Mouse (Mus musculus) layer of hippocampus, postnatal 14 days (tissue): ENCODE results near the gene Rabep2. TPM values are rescaled to one million over a fixed set of nuclear protein-coding genes. Genes with fewer than 3 reads are reported as not detected.

Experiments used
- DNase-seq, 2 experiments: peaks; one replicate each; pipeline ENCODE4 v3.0.0; 2021 to 2022; ENCODE audit warnings: low spot score in 2 of 2, mixed read lengths in 1 of 2
- total RNA-seq, 2 experiments: library from RNA; stranded (reverse); gene quantifications; 2 replicates each; pipeline ENCODE4 v1.2.3; 2021

Gene Rabep2
- total RNA-seq, 2 experiments from 2014 or later, result 8.9 to 11.5 TPM

DNA sequence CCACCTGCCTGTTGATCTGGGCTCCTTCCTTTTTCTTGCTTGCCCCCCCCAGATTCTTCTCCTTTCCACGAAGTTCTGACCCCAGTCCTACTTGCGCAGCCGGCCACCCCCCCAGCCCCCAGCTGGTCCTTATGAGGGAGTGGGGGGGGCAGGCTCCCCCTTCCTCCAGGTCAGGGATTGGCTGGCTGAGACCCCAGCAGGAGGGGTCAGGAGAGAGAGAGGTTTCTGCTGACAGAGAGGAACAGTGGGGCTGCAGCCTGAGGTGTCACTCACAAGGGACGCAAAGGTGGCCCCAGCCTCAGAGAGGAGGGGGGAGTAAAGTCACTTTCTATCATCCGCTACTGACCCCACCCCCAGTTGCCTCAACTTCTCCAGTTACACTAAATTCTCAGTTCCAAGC, 34.4 kb downstream of the Rabep2 start, which contains the start of gene Atp2a1:
TSS of gene Atp2a1 (minus strand) at position 105 of the 400 bp plus-strand sequence.
- DNase-seq, result no peak

DNA sequence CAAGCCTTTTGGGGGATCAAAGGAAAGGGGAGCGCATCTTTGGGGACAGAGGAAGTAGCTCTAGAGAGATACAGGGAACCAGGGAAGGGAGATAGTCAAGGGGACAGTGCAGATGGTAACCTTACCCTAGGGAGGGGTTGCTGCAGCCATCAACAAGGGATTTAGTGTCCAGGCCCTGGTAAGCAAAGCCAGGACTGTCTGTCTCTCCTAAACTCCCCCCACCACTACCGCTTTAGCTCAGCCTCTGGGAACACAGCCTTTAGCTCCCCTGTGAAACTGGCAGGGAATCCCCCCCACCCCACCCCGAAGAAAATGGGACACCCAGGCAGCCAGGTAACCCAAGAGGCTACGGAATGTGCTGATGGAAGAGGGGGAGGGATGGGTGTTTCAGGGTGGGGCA, 35.0 kb downstream of the Rabep2 start:
- DNase-seq, result no peak

DNA sequence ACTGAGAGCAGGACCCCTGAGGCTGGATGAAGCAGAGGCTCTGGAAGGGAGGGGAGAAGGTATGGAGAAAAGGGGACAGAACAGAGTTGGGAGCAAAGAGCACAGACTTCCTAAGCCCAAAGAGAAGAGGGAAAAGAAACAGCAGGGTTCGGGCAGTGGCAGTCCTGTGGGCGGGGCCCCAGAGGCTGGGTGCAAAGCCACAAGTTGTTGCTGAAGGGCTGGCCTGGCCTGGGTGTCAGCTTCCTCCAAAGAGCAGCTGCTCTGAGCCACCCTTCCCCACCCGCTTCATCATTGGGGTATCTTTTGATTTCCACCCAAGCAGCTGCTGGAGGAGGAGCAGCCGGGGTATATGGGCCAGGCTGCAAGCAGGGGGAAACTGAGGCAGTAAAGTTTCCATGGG, 35.6 kb downstream of the Rabep2 start:
- no peak for DNase-seq

DNA sequence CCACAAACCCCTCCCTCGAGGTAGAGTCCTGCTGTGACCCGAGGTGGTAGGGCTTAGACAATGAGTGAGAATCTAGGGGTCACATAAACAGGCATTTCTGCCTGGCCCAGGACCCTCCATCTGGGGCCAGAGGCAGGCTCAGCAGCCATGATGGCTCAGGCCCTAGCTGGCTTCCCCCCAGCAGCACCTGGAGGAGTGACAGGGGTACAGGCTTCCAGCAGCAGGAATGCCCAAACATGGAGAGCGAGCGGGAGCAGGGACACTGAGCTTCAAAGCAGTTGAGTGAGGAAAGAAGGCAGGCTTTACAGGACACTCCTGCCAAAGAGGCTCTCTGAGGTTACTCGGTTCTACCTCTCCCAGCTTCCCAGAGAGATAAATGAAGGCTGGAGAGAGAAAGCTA, 36.3 kb downstream of the Rabep2 start:
- no peak for DNase-seq

DNA sequence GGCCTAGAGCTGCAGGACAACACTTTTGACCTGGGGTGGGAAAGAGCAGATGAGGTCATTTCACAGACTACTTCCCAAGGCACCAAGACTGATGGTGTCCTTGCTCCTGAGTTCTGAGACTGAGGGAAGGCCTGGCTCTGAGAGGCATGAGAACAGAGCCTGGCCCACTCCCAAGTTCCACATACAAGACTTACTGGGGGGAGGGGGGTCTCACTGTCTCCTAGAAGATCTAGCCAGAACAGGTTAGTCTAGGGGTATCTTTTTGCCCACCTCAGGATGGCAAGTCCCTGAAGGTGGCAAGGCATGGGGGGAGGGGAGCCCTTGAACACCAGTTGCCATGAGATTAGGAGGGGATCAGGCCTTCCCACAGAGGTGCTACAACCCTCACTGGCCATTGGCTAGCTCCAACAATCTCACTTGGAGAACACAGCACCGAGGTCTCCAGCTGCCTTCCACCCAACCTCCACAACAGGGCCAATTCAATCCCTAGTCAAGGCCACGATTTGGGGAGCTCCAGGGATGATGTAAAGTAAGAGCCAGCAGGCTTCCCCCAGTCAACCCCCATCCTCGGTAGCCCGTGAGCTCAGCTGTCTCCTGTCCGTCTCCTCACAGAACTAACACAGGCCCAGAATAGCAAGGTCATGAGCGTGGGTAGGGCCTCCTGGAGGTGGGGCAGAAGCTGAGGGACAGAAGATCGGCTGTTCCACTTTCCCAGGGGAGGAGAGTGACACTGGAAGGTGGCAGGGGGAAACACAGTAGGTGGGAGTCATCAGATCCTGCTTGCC, 36.9 kb downstream of the Rabep2 start:
- DNase-seq, result no peak

DNA sequence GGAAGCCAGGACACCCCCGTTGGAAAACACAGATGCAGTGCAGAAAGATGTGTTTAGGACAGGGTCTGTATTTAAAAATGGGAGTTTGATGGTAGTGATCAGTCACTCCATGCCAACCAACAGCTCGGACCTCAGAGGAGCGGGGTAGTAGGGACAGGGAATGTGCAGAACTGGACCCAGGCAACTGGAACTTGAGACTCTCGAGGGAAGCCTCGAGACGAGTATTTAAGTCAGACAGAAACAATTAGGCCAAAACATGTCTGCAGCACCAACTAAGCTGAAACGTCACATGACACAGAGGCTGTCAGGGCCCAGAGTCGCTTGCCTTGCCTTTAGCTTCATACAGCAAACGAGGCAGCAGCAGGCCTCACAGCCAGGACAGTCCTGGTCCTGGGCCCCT, 37.6 kb downstream of the Rabep2 start:
- DNase-seq, result no peak

DNA sequence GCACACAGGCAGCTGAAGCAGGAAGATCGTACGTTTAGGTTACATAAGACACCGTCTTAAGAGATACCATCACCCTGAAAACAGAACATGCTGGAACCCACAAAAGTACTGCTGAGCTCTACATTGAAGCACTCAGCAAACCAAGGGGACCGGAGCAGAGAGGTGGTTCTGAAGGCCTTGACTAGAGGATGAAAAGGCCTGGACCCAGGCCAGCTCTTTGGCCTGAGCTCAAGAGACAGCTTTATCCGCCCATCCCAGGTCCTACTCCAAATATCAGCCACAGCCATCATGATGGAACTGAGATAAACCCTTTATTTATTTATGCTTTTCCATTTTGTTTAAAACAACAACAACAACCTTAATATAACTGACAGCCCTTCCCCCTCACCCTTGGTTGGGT, 38.1 kb downstream of the Rabep2 start:
- no peak for DNase-seq

DNA sequence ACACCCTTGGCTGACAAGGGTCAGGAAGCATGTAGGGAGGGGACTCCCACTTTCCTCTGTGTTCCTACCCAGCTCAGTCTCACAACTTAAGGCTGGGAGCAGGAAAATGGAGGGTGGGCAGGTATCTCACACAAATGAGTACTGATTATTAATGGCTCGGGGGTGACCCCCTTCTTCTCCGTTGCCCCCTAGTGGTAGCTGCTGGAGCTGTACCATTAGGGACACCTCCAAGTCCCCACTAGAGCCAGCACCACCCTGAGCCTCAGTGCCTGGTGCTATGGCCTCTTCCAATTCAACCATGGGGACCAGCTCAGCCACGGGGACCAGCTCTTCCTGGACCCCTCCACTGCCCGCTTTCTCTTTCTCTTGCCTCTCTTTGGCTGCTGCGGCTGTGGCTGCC, 38.7 kb downstream of the Rabep2 start:
- DNase-seq, result no peak

DNA sequence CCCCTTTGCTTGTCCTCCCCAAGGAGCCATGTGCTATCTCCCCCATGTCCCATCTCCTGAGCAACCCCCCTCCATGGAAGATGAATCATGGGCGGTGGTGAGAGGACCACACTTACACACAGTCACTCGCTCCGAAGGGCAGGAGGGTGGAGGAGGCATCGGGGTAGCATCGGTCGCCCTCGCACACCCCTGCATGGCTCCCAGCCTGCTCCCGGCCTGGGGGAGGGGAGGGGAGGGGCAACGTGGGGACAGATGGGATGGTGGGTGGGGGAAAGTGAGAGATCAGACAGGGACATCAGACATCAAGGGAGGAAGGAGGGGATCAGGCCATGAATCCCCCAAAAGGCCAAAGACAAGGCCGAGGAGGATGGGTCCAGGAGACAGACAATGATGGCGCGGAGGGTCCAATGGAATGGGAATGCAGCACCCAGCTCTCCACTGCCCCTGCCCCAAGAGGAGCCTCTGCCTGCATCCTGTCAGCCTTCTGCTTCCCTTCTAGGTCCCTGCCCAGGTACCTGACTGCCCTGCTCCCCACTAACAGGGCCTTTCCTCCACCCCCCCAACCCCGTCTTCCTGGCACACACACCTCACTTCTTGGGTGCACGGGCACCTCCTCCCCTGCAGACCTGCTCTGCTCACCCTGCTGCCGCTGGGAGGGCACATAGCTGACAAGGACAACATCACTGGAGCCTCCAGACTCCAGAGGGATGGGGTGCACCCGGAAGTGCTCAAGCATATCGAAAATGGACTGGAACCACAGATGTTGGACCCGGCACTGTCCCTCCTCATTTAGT, 39.5 kb downstream of the Rabep2 start:
- DNase-seq, result no peak

DNA sequence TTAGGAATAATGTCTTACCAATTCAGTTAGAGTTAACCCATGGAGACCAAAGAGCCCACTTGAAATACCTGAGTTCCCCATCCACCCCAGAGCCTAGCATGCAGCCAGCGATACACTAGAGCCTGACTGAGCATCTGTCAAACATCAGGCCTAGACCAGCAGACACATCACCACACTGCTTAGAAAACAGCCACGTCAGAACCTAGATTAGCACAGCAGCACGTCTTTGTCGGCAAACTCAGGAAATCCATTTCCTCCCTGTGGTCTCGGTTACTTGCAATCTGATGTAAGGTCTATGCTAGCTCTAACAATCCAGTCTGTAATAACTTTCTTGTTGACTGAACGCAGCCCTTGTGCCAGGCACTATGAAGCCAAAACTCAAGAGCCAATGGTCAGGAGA, 41.5 kb downstream of the Rabep2 start:
- no peak for DNase-seq

DNA sequence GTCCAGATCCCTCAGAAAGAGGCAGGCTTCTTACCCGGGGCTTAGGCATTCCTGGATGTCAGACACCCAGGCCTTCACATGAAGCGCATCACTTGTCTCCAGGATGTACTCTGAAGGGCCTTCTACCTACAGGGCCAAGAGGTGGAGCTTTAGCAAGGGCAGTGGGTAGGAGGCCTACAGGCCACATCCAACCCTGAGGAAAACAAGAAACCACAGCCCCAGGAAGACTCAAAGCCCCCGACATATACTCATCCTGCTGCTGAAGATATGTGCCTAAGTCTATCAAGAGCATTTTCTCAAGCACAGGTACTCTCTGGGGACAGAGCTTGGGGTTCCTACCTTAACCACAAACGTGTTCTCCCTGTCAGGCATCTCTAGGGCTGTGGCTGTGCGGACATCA, 42.8 kb downstream of the Rabep2 start:
- DNase-seq, result no peak

DNA sequence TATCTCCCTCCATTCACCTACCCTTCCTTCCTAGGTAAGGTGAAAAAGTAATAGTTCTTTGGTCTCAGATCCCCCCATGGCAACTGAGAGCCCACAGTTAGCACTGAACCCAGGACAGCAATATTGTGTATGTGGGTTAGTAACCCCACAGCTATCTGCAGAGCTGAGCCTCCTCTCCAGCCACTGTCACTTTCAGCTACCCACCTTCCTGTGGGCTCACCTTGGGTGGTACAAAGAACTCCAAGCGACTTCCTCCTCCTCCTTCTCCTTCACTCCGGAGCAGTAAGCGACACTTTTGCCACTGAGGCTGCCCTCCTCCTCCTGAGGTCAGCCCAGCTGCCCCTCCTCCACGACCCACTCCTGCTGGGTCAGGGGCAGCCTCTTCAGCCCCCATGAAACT, 43.3 kb downstream of the Rabep2 start:
- DNase-seq, result no peak

DNA sequence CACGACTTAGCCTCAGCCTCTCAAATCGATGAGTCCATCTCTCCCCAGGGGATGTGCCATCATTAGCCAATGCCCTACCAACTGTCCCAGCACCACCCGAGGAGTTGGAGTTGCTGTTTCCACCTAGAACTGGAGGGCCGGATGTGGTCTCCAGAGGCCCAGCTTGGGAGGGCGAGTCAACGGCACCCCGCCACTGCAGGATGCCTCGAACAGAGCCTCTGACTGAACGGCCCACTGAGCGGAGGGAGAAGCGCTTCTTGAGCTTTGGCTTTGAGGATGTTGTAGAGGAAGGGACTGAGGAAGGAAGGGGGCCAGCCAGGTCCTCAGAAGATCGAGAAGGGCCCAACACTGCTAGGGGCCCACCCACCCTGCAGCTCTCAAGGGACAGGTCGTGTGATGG, 43.7 kb downstream of the Rabep2 start:
- no peak for DNase-seq

DNA sequence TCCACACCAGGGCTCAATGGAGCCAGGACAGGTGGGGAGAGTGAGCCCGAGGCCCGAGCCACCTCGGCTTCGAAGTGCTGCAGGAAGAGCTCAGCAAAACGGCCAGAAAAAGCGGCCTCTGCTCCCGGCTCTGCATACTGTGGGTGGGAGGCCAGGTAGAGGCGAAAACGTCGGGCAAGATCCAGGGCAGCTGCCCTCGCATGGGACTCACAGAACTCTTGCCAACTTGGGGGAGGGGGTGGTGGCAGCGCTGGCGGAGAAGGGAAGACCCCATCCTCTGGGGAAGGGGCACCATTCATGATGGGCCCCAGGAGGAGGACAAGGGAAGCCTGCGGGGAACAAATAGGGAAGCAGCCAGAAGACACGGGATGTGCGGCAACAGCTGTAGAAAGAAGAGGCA, 44.2 kb downstream of the Rabep2 start:
- DNase-seq, result no peak

DNA sequence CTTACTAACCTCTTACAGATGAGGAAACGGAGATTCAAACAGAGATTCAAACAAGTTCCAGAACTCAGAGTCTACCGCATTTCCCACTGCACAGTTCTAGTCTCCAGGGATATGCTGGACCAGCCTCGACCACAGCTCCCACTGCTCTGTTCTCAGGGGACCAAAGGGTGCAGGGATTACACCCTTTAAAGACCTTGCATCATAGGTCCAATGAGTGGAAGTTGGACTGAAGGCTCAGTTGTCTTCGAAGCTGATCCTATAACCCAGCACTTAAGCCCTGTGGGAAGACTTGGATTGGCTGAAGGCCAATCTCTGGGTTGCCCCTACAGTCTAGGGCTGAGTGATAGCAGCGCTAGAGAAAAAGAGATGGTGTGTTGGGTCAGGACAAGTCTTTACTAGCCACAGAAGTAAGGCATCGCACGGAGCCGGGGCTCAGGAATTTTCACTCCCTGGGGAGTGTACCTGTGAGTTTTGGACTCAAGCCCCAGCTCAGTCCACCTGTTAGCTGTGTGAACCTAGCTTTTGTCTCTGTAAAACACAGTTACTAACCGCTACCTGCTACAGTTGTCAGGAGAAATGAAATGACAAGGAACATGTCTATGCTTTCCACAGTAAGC, 45.0 kb downstream of the Rabep2 start:
- DNase-seq, result no peak

DNA sequence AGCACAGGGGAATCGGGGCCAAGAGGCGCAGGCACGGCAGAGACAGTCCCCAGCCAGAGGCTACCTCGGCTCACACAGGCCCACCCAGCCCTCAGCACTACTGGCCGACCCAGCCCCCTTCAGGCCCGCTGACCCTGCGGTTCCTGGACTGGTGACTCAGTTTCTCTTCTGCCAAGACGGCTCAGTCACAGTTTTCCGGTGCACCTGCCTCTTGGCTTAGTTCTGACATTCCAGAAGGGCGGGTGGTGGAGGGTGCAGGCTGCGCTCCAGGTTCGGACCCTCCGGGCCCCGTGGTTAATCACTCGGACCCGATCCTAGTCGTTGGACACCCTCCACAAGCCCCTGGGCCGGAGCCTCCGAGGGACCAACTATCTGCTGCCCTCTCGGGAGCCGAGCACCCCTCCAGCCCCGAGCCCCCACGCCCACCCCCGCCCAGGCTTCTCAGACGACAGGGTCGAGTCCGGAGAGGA, 46.0 kb downstream of the Rabep2 start:
- DNase-seq, result peak in 1 of 2 experiments; percentile 35

DNA sequence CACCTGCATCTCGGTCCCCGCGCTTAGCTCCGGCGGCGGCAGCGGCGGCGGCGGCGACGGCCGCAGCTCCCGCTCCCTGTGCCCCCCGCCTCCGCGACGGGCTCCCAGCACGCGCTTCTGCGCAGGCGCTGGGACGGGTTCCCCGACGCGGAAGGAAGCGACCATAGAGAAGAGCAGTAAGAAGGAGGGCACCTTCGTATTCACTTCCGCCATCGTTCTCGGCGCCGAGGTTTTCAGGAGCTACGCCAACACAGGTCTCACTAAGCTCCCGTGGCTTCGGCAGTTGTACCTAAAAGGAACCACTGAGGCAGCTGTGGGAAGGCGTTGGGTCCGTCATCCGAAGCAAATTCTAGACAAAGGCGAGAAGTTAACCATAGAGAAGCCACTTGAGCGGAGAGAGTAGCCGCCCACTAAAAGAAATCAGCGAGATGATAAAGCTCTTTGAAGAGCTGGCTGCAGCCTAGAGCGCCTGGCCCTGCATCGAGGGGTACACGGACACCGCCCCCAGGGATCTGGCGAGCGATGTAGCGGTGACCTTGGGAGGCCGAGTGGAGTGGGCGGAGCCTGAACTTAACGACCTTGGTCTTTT, 46.5 kb downstream of the Rabep2 start, which contains the start of gene Sh2b1:
TSS of gene Sh2b1 (minus strand) at position 432 of the 589 bp plus-strand sequence.
- DNase-seq, result peak; percentile 91 to 93

DNA sequence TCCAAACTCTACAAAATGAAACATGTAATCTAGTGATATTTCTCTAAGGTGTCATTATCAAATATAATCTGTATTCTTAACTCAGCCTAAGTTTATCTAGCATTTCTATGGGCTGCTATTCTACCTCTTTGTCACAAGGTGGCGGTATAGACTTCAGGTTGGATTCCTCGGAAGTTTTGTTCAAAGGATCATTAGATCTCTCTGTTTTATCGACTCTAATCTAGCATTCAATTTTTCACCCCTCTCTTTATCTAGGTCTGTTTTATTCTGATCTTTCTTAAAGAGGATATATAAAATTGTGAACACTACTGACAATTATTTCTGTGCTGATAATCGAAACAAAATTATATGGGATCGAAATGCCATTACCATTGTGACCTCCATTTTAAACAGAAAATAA, 53.1 kb downstream of the Rabep2 start:
- DNase-seq, result no peak

DNA sequence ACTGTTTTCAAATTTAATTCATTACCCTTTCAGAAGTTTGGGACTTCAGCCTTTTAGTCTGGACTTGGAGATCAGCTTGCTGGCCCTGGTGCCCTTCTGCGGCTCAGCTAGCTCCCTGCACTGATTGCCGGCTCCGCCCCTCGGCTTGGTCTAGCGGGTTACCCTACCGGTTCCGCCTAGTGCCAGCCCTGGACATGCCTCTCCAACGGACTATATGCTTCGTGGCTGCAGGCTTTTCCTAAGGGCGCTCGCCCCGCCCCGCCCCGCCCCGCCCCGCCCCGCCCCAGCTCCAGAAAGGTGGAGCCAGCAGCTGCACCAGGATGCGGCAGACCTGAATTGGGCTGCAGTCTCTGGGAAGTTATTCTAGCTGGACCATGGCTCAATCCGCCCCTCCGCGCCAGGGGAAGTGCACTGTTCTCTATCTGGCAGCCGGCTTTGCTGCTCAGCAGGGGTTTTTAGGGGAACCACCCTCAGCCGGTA, 53.9 kb downstream of the Rabep2 start:
- peak in 1 of 2 experiments; percentile 37 for DNase-seq

DNA sequence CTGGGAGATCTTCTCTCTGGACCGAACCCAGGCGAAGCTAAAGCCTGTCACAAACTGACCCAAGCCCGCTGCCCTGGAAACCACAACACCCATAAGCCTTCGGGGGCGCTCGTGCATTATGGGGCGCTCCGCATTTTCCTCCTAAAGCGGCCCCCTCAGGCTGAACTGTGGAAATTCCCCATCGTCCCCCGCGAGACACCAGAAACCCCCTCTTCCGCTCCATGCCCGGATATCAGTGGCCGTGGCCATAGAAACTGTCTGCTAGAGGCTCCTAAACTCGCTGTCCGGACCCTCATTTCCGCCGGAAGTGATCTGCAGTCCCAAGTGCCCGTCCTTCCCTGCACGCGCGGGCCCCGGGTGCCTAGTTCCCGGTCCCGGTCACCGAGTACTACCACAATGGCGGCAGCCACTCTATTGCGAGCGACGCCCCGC, 58.5 kb downstream of the Rabep2 start, which contains the start of gene Tufm:
TSS of gene Tufm (plus strand) at position 310 of the 432 bp plus-strand sequence.
- DNase-seq, result peak; percentile 91 to 98
